Mouse (Mus musculus) gastrocnemius, postnatal 4 days (tissue): ENCODE results near the gene Lix1l. TPM values are rescaled to one million over a fixed set of nuclear protein-coding genes. Genes with fewer than 3 reads are reported as not detected.

Experiments used
- DNase-seq, 2 experiments: peaks; one replicate each; pipeline ENCODE4 v3.0.0; 2021 to 2022; ENCODE audit warnings: low spot score in 2 of 2, mixed read lengths in 2 of 2
- total RNA-seq, 2 experiments: library from RNA; stranded (reverse); gene quantifications; 2 replicates each; pipeline ENCODE4 v1.2.3; 2021

Lix1l gene
- total RNA-seq, 2 experiments from 2014 or later, result 41.8 to 42.9 TPM

- no peak for DNase-seq
These were observed 36.3 kb upstream of the Lix1l start for GRCm38 (mm10) chr3:96564633-96565032.

- no peak for DNase-seq
These were observed 35.8 kb upstream of the Lix1l start for GRCm38 (mm10) chr3:96565105-96565504.

DNA sequence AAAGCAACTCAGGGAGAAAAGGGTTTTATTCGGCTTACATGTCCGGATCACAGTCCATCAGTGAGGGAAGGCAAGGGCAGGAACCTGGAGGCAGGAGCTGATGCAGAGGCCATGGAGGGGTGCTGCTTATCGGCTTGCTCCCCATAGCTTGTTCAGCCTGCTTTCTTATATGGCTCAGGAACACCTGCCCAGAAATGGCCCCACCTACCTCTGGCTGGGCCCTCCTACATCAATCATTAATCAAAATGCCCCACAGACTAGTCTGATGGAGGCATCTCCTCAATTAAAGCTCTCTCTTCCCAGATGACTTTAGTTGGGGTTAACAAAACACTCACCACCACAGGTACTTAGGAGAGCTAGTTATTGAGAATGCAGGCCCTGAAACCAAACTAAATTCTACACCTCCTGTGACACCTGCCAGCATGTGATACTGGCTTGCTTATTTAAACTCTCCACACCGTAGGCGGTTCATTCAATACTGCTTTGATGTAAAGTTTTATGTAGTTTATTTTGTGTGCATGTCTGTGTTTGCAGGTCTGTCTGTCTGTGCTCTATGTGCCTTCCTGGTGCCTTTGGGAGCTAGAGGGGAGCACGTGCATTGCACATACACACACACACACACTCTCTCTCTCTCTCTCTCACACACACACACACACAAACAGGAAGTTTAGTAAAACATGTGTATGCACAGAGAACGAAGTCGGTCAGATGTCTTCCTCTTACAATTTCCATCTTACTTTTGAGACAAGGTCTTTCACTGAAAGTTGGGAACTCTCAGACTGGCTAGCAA lies 34.1 kb upstream of the Lix1l start:
- no peak for DNase-seq

DNA sequence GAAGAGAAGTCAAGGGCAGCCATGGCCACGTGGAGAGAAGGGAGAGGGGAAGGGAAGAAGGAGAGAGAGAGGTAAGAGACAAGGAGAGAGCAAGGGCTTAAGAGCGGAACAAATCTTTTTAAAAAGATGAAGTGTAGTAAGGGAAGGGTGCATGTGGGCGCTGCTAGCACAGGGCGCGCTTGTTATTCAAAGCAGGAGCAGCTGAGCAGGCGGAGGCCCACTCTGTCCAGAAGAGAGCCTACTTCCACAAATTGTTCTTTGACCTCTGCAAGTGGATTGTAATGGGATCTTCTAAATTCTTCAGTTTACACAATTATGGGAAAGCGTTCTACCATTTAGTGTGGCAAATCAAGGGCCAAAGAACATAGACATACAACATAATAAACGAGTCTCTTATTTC lies 32.3 kb upstream of the Lix1l start:
- DNase-seq, result no peak

DNA sequence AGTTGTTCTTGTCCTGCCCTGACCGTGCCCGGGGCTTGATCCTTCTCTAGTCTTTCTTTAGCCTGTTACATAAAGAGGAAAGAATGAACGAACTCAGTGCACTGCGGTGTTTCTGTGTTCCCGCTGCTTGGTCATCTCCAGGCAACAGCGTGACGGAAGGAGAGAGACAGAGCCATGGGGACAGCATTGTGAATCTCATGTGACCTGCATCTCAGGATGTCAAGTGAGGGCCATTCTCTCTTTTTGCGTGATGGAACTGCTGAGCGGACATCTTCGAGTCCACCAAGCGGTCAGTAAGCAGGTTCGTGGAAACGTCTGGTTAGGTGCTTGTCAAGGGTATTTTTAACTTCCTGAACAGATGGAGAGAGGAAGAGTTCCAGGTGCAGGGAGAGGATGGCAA lies 31.4 kb upstream of the Lix1l start:
- no peak for DNase-seq

- no peak for DNase-seq
These were observed 30.9 kb upstream of the Lix1l start for GRCm38 (mm10) chr3:96569966-96570605.

DNA sequence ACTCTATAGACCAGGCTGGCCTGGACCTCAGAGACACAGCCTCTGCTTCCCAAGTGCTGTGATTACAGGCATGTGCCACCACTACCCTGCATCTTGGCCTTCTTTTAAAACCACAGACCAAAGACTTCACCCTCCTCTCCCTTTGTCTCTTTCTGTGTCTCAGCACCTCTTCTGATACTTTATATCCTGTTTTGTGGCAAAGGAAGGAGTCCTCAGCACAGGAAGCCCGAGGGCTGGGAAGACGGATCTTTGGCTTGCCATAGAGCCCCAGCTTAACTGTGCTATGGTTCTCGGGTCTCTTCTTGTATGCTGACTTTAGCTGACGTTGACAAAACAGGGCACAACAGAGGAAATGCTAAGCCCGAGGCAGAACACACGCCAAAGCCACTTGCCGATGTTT lies 30.3 kb upstream of the Lix1l start:
- DNase-seq, result no peak

GRCm38 (mm10) chr3:96571336-96571735 lies 29.6 kb upstream of the Lix1l start:
- DNase-seq, result no peak

DNA sequence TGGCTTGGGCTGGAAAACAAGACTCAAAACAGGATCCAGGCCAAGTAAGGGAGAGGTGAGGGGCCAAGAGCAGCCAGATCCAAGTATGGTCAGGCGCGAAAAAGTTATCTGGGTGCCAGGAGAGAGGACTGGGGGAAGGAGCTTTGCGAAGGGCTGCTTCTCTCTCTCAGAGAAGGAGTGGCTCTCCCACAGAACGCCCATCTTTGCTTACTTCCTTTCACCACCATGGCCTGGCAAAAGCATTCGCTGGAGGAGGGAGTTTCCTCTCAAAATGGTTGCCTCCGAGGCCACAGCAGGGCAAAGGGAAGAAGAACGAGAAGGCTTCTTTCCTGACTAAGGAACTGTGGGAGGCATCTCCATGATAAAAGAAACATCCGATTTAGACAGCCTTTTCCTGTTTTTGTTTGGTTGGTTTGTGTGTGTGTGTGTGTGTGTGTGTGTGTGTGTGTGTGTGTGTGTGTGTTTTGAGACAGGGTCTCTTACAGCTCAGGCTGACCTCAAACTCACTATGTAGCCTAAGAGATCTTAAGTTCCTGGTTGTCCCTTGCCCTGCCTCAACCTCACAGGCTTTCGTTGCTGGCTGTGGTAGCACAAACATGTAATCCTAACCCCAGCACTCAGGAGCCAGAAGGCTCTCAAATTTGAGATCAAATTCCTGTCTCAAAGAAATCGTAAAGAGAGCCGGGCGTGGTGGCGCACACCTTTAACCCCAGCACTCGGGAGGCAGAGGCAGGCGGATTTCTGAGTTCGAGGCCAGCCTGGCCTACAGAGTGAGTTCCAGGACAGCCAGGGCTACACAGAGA lies 28.9 kb upstream of the Lix1l start:
- DNase-seq, result no peak

DNA sequence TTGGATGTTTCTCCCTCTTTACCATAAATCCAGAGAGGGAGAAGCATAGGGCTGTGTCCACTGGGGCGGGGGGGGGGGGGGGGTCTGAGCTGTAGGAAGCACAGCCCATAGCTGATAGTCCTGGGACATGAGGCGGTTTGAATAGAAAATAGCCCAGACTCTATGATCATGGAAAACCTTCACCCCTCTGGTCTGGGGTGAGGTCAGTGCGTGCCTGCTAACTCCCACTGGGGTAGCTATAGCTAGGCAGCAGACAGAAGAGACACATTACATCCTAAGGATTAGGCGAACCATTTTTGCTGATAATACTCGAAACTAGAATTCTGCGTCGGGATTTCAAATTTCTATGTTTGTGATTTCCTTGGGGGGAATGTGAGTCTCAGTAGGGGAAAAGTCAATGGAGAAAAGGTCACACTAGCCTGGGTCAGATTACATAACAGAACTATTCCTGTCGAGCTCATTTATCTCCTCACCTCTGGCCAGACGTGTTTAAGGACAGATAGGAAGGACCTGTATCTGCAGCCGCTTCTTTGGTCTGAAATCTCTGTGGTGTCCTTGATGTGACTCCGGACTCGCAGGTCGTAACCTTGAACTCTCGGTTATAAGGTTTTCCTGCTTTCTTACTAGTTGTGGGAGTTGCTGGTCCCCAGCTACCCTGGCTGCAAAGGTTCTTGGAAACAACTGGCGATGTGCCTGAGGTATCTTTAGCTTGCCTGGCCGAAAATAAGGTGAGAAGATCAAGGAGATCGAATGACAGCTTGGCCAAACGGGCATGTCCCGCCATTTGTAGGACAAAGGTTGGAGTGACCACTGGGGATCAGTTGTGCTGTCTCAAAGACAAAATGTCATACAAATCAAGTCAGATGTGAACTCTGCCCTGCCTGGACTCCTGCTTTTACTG lies 27.1 kb upstream of the Lix1l start:
- DNase-seq, result no peak

DNA sequence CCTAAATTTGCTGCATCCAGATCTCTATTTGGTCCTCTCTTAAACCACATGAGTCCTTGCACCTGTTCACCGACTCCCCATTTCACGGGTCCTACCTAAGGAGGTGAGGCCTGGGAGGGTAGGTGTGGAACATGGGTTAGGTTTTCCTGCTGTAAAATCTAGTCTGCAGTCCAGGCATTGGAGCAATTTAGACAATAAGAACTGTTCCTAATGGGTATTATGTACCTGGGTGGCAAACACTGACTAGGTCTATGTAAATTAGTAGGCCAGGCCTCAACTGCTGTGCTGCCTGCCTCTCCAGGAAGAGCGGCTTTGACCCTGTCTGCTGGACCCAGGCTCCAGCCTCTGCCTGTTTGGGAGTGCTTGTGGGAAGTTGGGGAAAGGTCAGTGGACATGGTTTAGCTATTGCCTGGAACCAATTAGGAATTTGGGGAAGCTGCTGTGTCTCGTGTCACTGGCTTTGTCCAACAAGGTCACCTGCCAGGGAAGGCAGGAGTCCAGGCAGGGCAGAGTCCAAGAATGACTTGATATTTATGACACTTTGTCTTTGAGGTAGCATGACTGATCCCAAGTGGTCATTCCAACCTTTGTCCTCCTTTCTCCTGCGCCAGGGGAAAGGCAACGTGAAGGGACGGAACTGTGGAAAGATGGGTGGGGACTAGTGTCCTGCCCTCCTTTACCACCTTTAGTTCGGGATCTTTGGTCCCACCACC lies 25.5 kb upstream of the Lix1l start:
- peak in 1 of 2 experiments; percentile 65 for DNase-seq

DNA sequence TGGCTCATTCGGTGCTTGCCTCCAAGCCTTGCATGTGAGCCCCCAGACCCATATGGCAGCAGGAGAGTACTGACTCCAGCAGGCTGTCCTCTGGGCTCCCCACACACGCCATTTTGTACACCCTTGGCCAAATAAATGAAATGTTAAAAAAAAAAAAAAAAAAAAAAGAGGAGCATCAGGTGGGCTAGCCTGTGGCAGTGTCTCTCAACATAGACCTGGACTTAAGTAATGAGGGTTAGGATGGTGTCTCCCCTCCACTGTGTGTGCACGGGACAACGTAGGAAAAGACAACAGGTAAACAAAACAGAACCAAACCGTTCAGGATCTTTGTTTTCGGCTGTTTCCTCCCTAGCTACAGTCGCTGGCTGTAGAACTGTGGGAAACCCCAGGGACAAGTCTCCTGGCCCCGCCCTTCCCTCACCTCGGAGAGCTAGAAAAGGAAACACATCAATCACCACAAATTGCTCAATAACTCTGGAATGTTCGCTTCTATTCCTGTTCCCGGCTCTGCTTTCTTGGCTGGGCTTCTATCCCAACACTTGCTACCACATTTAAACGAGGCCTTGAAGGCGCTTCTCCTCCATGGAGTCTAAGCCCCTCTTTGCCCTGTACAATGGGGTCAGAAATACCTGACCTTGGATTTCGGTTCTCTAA lies 24.8 kb upstream of the Lix1l start:
- no peak for DNase-seq

DNA sequence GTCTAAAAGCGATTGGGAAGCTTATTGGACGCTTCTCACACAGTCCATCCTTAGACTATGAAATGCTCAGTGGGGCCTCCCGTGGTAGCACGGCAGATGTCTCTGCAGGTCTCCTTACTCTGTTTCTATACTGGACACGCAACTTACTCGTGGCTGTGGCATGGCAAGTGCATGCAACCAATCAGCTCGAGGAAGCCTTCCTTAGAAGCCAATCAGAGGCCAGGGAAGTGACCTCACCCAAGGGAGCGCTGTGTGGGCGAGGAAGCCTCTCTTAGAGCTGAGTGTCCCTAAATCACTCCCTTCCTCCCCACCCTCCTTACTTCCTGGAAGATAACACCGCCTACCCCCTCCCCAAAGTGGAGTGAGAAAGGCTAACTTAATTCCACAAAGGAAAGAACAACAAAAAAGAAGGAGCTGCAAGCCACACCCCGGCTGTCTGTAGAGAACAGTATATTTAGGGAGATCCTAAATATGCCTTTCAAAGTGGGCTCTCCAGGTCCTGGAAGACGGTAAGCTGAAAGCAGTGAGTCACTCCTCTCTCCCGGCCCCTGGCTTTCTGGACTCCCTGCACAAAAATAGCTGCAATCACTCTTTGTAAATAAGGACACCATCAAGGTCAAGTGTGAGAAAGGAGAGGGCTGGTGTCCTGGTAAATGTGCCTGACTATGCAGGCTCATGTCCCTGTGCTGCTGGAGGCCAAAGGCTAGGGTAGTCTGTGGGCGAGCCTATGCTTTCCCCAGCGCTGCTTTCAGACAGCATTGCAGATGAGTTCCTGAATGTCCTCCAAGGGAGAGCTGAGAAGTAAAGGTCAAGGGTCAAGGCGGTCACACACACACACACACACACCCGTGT lies 24.0 kb upstream of the Lix1l start, which contains the start of gene Gm16253:
TSS of gene Gm16253 (plus strand) at position 295 of the 852 bp plus-strand sequence.
- DNase-seq, result peak; percentile 80 to 93

GRCm38 (mm10) chr3:96577566-96577965 lies 23.4 kb upstream of the Lix1l start:
- DNase-seq, result no peak

- no peak for DNase-seq
These were observed 22.2 kb upstream of the Lix1l start for GRCm38 (mm10) chr3:96578561-96579238.

GRCm38 (mm10) chr3:96579239-96579750 lies 21.7 kb upstream of the Lix1l start:
- no peak for DNase-seq

DNA sequence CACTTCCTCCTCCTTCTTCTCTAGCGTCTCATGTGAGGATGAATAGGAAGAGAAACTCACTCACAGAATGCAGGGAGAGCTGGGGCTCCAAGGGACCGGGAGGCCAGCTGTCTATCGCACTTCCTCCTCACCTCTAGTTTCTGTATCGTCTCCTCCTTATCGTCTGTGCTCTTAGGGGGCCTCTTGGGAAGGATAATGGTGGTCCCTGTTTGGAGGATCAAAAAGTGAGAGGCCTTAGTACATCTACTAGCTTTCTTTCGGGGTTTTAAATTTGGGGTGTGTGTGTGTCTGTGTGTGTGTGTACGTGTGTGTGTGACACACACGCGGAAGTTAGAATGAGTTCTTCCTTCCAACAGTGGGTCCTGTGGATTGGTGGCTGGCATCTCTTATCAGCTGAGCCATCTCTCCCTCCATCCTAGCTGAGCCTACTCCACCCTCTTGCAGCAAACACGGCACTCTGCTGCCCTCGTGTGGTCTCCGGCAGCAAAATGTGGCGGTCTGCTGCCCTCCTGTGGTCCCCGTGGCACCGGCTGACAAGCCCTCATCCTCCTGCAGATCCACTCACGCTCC lies 21.0 kb upstream of the Lix1l start:
- peak; percentile 77 to 84 for DNase-seq

- no peak for DNase-seq
These were observed 19.8 kb upstream of the Lix1l start for GRCm38 (mm10) chr3:96581141-96581540.
